Mouse (Mus musculus) megakaryocyte progenitor cell, adult 5-6 weeks (primary cell): ENCODE data around the gene 4930519G04Rik. TPM values are rescaled to one million over a fixed set of nuclear protein-coding genes. Genes with fewer than 3 reads are reported as not detected.
"Not testable (repeated sequence)": the region's sequence is repeated elsewhere in the genome, so short reads cannot be mapped to it uniquely, and the experiment has no call there.

Source experiments
- ATAC-seq: replicated peaks from 2 replicates; pipeline ENCODE4 v1.8.0; 2016; ENCODE audit warnings: mild to moderate bottlenecking, moderate TSS enrichment, inconsistent platforms; ENCODE audit not compliant: poor library complexity
- total RNA-seq, 2 experiments: library from RNA; stranded (forward) in 1 of 2; stranded (reverse) in 1 of 2; fragments of 157-497, 149-512 nt in 1 of 2; fragments of 200-1000 nt in 1 of 2; gene quantifications; 2 replicates each; pipeline versions ENCODE4 v1.2.3 to v1.2.4; 2015 to 2017

Gene 4930519G04Rik
- total RNA-seq, 2 experiments from 2014 or later = 0.08 to 0.17 TPM

DNA sequence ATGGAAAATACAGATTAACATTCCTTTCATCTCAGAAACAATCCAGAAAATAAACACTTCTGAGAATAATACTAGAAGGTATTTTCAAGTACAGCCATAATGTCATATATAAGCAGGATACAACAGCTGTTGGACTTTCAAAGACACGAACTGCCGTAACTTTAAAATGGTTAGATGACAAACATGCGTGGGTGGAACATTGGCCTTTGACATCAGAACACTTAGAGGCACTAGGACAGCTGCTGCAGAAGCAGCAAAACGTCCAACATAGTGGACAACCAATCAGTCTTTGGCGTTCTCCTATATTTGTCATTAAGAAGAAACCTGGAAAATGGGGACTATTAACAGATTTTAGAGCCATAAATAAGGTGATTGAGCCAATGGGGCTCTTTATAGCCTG lies 13.0 kb upstream of the 4930519G04Rik start:
- not testable (repeated sequence) for ATAC-seq

DNA sequence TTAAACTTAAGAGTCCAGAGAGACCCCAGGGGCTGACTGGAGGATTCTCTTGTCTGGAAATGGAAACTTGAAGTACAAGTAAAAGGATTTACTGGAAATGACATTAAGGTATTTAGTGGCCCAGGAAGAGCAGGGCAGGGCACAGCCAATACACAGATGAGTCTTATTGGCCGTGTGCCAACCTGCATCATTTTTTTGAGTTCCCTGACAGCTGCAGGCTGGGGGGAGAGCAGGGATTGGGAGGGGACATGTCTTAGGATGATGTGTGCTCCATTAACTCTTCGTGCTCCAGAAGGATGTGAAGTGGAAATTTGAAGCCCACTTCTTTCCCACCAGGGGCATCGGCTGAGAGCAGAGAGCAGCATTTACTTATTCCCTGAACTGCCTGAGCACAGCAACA lies 11.3 kb upstream of the 4930519G04Rik start:
- not testable (repeated sequence) for ATAC-seq

DNA sequence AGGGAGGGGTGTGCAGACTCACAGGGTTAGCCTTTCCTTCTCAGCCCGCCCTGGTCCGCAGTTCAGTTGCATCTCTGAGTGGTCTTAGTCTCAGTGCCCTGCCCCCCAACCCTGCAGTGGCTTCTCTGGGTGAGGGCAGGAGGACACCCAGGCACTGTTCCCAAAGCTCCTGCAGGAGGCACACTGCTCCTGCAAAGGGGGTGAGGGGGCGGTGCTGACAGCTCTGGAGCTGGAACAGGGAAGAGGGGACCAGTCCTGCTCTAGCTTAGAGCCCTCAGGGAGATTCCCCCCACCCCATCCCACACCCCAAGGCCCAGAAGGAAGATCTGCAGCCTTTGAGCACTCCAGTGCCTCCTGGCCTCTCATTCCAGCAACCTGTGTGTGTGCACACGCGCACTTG lies 10.8 kb upstream of the 4930519G04Rik start:
- ATAC-seq = no peak

DNA sequence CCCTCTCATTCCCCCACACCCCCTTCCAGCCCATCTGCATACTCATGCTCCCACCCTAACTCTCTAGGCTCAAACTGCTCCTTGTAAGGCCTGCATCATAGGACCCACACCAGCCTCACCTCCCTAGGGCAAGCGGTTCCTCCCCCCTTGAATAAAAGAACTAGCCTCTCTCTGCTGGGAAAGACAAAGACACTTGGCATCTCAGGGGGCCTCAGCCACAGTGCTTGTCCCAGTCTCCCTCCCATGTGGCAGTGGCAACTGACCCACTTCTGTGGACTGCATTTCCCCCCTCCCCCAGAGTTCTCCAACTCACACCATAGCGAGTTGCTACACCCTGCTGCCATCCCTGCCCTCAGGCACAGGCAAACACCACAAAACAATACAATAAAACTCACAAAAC lies 9.1 kb upstream of the 4930519G04Rik start:
- not testable (repeated sequence) for ATAC-seq

DNA sequence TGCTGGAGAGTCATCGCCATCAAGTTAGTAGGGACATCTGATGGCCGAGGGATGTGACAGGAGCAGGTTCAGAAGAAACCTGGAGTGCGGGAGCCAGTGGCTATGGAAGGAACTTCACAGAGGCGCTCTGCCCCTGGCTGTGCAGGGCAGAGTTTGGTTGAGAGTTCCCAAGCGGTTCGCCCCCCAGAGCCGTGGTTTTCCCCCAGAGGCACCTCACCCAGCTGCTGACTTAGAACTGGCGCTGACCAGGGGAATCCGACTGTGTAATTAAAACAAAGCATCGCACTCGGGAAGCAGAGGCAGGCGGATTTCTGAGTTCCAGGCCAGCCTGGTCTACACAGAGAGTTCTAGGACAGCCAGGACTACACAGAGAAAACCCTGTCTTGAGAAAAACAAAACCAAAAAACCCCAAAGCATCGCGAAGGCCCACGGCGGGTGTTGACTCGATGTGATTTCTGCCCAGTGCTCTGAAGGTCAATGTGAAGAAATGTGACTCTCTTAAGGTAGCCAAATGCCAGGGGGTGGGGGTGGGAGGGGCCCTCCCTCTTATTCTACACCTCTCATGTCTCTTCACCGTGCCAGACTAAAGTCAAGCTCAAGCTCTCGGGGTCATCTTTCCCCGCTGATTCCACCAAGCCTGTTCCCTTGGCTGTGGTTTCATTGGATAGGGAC lies 1.8 kb upstream of the 4930519G04Rik start:
- ATAC-seq = no peak

DNA sequence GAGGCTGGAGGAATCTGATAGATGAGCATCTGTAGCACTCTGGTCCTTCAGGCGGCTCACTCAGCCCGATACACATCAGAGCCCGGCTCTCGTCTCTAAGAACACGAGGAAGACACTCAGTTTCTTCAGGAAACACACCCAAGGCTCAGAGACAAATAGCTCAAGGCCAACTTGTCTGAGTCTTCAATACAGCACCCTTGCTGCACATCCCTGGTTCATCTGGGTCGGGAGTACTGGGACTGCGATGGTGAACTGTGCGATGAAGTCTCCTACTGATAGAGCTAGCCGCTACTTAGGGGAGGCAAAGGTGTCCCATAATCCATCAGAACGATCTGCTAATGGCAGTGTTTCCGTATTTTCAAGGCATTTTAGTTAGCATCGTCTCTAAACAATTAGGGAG lies 5.1 kb downstream of the 4930519G04Rik start, which contains the start of gene Gm9936:
Gene Gm9936 (minus strand): TSS at position 101 of the 400 bp plus-strand sequence.
- ATAC-seq = no peak

DNA sequence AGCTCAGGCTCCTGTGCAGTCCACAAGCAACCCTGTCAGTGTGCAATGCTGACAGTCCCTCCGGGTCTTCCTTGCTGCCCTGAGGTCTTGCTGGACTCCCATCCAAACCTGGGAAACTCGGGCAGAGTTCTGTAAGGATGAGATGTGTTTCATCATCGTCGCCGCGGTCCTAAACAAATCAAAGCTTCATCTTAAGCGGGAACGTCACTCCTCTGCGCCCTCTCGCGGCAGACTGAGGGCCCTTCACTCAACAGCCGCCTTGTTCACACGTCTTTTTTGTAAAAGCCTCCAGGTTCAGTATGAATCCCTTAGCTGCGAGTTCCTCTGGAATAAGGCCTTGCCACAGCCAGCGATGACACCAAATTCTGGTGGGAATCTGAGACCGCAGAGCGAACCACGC lies 5.8 kb downstream of the 4930519G04Rik start:
- peak; percentile 87 for ATAC-seq

DNA sequence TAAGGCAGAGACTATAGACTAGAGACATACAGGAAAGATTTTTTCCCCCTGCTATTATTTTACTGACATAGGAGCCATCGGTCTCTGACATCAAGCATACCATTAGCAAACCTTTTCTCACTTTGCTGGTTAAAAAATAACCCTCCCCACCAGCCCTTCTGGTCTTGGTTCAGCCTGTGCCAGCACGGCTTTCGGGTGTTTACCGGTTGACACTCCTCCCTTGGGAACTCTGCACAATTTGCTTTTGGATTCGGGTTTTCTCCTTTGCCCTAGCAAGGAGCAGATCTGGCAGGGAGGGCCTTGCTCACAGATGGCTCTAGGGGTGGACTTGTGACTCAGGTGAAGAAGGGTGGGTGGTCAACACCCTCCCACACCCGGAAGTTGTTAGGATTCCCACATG lies 8.3 kb downstream of the 4930519G04Rik start:
- ATAC-seq = no peak

DNA sequence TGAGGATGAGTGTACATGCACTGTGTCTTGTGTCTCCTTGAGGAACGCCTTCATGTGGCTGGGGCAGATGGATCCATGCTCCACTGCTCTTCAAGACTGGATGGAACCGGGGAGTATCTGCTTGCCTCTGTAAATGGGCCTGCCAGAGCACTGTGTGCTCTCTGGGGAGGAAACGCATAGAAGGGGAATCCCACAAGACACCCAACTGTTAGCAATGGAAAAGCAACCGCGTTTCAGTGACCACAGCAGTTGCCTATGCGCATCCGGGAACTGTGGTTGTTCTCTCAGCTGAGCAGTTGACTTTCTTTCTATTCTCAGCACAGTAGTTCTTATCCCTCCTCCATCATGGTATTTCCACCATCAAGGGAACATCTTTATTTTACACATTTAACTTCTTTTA lies 11.3 kb downstream of the 4930519G04Rik start:
- no peak for ATAC-seq

DNA sequence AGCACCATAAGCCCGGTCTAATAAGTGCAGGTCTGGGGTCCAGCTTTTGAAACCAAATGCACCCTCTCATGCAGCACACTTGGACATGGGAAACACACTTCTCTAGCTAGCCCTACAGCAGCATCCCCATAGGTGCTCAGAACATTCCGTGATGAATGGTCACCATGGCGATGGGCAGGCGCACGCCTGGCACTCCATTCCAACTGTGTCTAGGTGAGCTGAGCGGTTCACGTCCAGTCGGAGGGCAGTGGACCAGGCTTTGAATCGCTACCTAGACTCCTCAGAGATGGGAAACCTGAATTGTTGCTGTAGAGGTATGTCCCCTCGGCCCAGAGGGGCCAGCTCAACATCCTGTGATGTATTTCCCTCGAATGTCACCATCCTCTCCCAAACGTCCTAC lies 11.8 kb downstream of the 4930519G04Rik start:
- ATAC-seq = no peak

DNA sequence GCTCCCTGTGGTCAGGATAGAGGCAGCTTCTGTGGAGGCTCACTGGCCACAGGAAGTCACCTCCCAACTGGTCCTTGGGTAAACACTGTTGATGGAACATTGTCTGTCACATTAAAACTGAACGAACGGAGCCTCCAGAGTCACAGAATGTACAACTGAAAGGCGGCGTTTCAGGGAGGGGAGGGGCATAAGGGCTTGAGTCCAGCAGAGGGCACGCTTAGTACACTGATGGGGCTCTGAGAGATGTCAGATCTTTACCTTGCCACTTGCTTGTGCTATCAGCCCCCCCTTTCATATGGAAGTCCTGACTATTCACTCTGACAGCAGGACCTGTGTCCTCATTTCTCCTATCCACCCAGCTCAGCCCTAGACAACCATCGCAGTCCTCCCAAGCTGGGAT lies 22.4 kb downstream of the 4930519G04Rik start:
- peak; percentile 70 for ATAC-seq

DNA sequence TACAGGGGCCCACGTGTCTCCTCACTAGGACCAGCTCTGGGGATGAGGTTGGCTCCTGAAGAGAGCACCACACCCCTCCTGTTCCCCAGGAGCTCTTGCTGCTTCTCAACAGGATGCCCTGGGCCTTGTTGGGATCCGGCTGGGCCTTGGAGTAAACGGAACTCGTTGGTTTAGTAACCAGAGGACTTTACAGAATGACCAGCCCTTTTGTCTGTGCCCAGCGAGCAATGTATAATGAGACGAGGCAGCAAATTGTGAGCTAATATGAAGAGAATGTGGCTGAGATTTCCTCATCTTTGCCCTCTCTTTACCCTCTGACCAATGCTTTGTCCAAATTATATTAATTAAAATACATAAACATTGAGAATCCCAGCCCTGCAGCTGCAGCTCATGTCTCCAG lies 22.9 kb downstream of the 4930519G04Rik start:
- no peak for ATAC-seq

DNA sequence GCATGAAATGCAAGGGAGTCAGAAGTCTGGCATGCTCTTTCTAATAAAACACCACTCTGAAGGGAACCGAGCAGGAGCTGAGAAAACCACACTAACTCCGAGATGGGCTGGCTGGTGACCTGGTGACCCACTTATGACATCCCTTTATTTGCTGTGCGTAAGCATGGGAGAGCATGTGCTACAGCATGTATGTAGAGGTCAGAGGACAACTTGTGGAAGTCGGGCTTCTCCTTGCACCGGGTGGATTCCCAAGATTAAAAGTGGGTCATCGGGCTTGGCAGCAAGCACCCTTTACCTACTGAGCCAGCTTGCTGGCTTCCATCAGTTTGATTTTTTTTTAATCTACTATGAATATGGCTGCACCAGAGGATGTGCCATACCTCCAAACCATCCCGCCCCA lies 24.0 kb downstream of the 4930519G04Rik start:
- ATAC-seq = no peak

DNA sequence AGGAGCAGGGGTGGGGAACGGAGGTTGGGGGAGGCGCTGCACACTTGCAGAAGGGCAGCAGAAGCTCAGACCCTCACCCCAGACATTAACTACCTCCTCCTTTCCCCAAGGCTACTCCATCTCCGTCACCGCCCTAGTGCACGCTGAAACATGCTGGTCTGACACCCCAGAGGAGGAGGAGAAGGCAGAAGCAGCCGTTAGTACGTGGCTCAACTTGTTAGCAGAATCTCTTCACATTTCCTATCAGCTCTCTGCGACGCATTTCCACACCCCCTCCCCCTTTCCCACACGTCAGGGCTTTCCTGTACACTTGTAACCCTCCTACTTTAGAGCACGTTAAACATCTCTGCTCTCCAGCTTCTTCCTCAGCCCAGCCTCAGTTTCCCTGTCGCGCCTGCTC lies 25.9 kb downstream of the 4930519G04Rik start:
- no peak for ATAC-seq

DNA sequence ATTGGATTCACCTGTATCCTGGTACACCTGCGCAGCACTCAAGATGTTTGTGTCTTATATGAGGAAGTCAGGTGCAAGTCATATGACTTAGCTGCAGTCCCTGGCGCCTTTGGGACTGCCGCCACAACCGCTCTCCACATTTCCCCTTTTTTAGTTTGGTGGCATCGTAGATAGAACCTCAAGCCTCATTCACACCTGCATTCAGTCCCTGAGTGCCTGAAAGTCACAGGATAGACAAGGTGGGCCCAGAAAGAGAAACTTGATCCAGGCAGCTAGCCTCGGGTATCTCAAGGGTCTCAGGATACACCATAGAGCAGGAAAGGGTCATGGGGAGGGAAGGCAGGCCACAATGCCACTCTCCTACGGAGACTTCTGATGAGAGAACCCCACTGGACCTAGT lies 28.9 kb downstream of the 4930519G04Rik start:
- ATAC-seq = not testable (repeated sequence)

DNA sequence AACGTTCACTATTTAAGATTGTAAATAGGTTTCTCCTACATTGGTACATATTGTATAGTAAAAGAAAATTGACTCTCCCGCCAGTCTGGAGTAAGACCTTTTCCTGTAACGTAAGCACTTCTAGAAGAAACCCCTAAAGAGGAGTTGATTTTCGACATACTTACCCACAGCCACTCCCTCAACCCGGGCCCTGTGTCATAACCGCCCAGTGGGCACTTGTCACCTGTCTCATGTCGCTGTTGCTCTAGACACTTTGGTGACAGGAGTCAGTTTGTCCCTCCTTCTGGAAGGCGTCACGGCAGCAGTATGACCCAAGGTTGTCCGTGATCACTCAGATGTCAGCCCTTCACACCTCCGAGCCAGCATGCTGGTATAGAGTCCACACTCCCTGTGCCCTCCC lies 29.6 kb downstream of the 4930519G04Rik start:
- peak; percentile 92 for ATAC-seq

DNA sequence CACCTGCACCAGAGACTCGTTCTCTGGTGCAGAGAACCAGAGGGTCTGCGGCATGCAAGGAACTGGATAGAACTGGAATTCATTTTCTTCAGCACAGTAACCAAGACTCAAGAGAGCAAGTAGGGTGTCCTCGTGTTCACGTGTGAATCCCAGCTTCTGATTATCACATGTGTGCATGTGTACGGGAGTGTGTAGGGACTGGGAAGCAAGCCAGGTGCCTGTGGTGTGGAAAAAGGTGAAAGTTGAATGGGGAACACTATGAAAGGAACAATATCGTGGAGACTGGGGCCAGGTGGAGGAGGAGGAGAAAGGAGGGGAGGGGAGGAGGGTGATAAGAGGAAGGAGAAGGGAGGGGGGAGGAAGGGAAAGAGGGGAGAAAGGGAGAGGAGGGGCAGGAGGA lies 33.3 kb downstream of the 4930519G04Rik start:
- ATAC-seq = no peak

DNA sequence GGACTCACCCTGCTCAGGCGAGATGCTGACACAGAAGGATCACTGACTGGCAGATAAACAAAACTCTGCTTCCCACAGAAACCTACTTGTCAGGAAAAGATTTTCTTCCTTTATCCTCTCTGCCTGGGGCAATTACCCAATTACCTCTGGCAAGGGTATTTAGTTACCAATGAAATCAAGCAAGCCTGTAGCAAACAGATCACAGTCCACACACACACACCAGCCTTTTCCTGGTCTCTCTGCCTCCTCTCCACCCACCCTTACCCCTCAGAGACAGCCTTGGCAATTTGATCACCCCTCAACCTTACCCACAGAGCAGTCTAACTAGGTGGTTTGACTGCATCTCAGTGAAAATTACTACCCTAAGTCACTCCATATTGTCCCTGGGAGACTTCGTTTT lies 35.5 kb downstream of the 4930519G04Rik start:
- ATAC-seq = no peak

DNA sequence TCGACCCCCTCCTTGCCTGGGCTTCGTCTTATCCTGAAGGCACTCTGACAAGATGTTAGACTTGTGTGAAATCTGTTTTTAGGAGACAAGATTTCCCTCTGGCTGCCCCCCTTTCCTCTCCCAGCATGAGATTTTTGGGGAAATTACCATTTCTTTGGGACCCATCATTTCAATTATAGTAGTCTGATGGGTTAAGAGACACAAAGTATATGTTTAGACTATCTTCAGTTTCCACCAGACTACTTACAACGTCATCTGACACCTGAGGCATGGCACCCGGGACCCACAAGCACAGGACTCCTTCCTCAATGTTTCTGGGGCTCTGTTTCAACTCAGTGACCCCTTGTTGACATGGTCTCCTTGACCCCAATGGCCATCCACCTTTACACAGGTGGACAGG lies 42.1 kb downstream of the 4930519G04Rik start:
- ATAC-seq = no peak

DNA sequence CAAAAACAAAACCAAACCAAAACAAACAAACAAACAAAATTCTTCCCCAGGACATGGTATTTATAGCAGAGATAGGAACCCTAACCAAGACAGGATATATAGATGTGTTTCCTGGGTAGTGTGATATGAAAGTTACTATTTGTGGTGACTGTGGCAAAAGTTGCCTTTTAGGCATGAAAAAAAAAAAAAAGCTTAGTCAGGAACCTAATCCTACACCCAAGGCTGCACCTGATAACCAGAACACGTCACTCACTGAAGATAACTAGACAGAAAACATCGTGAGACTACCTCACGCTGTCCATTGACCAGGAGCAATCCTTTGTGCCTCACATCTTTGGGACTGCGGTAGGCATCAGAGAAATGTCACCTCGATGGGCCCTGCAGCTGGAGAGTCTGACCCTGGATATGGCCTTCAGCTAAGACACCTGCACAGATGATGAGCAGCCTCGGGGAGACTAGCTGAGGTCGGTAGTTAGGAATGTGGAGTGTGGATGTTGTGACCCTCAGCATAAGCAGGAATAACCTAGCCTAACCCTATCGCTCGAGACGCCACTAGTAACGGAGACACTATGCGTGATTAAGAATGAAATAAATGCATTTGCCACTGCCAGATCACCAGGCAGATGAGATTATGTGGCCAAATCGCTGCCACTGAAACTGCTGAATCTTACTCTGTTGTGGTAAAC lies 43.4 kb downstream of the 4930519G04Rik start, which contains the start of gene Oasl2:
Gene Oasl2 (plus strand): TSS at position 249 of the 686 bp plus-strand sequence.
- ATAC-seq = peak; percentile 74

DNA sequence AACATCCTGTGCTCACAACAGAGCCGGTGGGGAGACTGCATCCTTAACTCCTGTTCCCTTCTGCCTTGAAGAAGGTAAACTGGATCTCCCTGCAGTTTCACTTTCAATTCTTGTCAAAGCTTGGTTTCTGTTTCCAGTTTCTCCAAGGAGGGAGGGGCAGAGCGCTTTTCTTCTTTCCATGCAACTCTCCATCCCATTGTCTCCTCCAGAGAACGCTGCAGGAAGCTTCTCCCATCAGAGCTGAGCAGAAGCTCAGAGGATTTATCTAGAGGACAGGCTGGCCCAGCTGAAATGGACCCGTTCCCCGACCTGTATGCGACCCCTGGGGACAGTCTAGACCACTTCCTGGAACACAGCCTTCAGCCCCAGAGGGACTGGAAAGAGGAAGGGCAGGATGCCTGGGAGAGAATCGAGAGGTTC lies 43.9 kb downstream of the 4930519G04Rik start:
- ATAC-seq = peak; percentile 63

DNA sequence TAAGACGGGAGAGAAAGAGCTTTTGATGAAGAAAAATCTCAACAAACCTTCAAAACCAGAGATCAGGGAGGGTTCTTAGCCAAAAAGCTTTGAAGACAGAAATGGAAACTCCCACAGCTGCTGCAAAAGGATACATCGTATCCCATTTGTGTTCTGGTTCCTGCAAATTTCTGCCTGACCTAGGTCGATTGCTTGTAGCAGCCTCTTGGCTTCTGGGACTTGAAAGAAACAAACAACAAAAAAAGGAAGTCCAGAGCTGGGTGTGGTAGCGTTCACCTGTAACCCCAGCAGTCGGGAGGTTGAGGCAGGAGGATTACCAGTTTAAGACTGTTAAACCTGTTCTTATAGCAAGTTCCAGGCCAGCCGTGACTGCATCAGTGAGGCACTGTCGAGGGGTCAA lies 45.4 kb downstream of the 4930519G04Rik start:
- no peak for ATAC-seq
